Mouse (Mus musculus): Measurements from ENCODE around the gene Ttll5. TPM values are rescaled to one million over a fixed set of nuclear protein-coding genes. Genes with fewer than 3 reads are reported as not detected.

Ttll5 gene
- total and polyA plus RNA-seq, 2 experiments from 2014 or later: 6.3 to 16.8 TPM

DNA sequence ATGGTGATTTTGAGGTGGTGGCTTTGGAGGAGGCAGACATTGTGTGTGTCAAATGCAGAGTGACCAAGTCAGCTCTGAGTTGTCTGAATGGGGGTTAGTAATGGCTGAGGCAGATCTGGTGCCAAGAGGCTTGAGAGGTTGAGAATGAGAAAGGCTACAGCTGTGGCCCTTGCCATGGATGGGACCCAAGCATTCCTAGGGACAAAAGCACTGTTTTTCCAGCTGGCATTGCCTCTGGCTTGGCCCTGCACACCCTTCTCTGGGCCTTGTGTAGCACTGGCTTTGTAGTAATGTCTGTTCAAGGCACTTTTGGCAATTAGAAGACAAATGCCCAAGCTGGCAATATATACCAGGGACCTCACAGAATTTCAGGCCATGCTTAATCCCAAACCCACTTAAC lies 13.5 kb upstream of the Ttll5 start:
- no peak for ATAC-seq (ENCODE audit: insufficient read depth, low read depth)
- TF ChIP-seq EP300 (IDR thresholded peaks at IDR 0.05; ENCODE audit: low read depth): no peak
- no peak for TF ChIP-seq CTCF (IDR thresholded peaks at IDR 0.05; ENCODE audit: low read depth)

GRCm38 (mm10) chr12:85811676-85812075 lies 12.8 kb upstream of the Ttll5 start:
- no peaks in the 10 kb centered on the region for H3K27me3 ChIP-seq (ENCODE audit: control insufficient read depth, insufficient read depth, low read length)
- no peak for DNase-seq (ENCODE audit: low spot score)
- peaks cover 27% of the 10 kb centered on the region for H3K4me1 ChIP-seq (ENCODE audit: control insufficient read depth, insufficient read depth)
- no peak overlapping the region for H3K4me2 ChIP-seq (ENCODE audit: low read depth, low read length)
- H3K36me3 ChIP-seq (replicated peaks; ENCODE audit: control insufficient read depth, insufficient read depth, low read length): peaks cover 18% of the 10 kb centered on the region
- no peaks in the 10 kb centered on the region for H3K9me3 ChIP-seq (replicated peaks; ENCODE audit: control insufficient read depth, low read length)
- no peak for TF ChIP-seq CTCF (IDR thresholded peaks at IDR 0.05; ENCODE audit: low read depth)
- no peak for TF ChIP-seq EP300 (IDR thresholded peaks at IDR 0.05; ENCODE audit: low read depth)
- no peak overlapping the region for H3K4me3 ChIP-seq (ENCODE audit: low read depth, low read length)
- H3K9ac ChIP-seq (replicated peaks; ENCODE audit: low read depth, low read length): no peak overlapping the region
- 93% methylated on average over 4 of the region's 4 CpGs for WGBS
- no peak for ATAC-seq (ENCODE audit: insufficient read depth, low read depth)
- no peak overlapping the region for H3K27ac ChIP-seq (ENCODE audit: low read depth)

More for the DNA sequence above, 13.5 kb upstream of the Ttll5 start:
- no peaks in the 10 kb centered on the region for H3K9me3 ChIP-seq (replicated peaks; ENCODE audit: control insufficient read depth, low read length)
- no peak for DNase-seq (ENCODE audit: low spot score)
- peaks cover 27% of the 10 kb centered on the region for H3K4me1 ChIP-seq (ENCODE audit: control insufficient read depth, insufficient read depth)
- no peak overlapping the region for H3K4me2 ChIP-seq (ENCODE audit: low read depth, low read length)
- no peak overlapping the region for H3K4me3 ChIP-seq (ENCODE audit: low read depth, low read length)
- H3K9ac ChIP-seq (replicated peaks; ENCODE audit: low read depth, low read length): no peak overlapping the region
- H3K36me3 ChIP-seq (replicated peaks; ENCODE audit: control insufficient read depth, insufficient read depth, low read length): peaks cover 11% of the 10 kb centered on the region
- H3K27me3 ChIP-seq (ENCODE audit: control insufficient read depth, insufficient read depth, low read length): no peaks in the 10 kb centered on the region
- no peak overlapping the region for H3K27ac ChIP-seq (ENCODE audit: low read depth)

GRCm38 (mm10) chr12:85813599-85813998 lies 10.9 kb upstream of the Ttll5 start:
- 38% methylated on average over 2 of the region's 2 CpGs for WGBS
- no peak overlapping the region for H3K4me3 ChIP-seq (ENCODE audit: low read depth, low read length)
- ATAC-seq (ENCODE audit: insufficient read depth, low read depth): peak; percentile 47
- peaks cover 27% of the 10 kb centered on the region for H3K4me1 ChIP-seq (ENCODE audit: control insufficient read depth, insufficient read depth)
- no peak overlapping the region for H3K9ac ChIP-seq (replicated peaks; ENCODE audit: low read depth, low read length)
- no peaks in the 10 kb centered on the region for H3K9me3 ChIP-seq (replicated peaks; ENCODE audit: control insufficient read depth, low read length)
- TF ChIP-seq EP300 (IDR thresholded peaks at IDR 0.05; ENCODE audit: low read depth) (peak; percentile 59; the same call in 1 of the 2 replicates), CTCF (IDR thresholded peaks at IDR 0.05; ENCODE audit: low read depth) (no peak)
- peak overlapping the region; percentile 78 for H3K27ac ChIP-seq (ENCODE audit: low read depth)
- peaks cover 26% of the 10 kb centered on the region for H3K36me3 ChIP-seq (replicated peaks; ENCODE audit: control insufficient read depth, insufficient read depth, low read length)
- peak; percentile 26 for DNase-seq (ENCODE audit: low spot score)
- H3K4me2 ChIP-seq (ENCODE audit: low read depth, low read length): no peak overlapping the region
- H3K27me3 ChIP-seq (ENCODE audit: control insufficient read depth, insufficient read depth, low read length): no peaks in the 10 kb centered on the region

GRCm38 (mm10) chr12:85822051-85822450 lies 2.4 kb upstream of the Ttll5 start:
- 74% methylated on average over 9 of the region's 9 CpGs for WGBS
- Histone ChIP-seq H3K27me3 (ENCODE audit: control insufficient read depth, insufficient read depth, low read length) (no peaks in the 10 kb centered on the region), H3K9ac (replicated peaks; ENCODE audit: low read depth, low read length) (no peak overlapping the region), H3K9me3 (replicated peaks; ENCODE audit: control insufficient read depth, low read length) (no peaks in the 10 kb centered on the region), H3K4me3 (ENCODE audit: low read depth, low read length) (no peak overlapping the region), H3K36me3 (replicated peaks; ENCODE audit: control insufficient read depth, insufficient read depth, low read length) (peaks cover 20% of the 10 kb centered on the region), H3K4me1 (ENCODE audit: control insufficient read depth, insufficient read depth) (peaks cover 17% of the 10 kb centered on the region), H3K27ac (ENCODE audit: low read depth) (no peak overlapping the region), H3K4me2 (ENCODE audit: low read depth, low read length) (no peak overlapping the region)
- no peak for DNase-seq (ENCODE audit: low spot score)
- no peak for ATAC-seq (ENCODE audit: insufficient read depth, low read depth)
- TF ChIP-seq CTCF (IDR thresholded peaks at IDR 0.05; ENCODE audit: low read depth): no peak

DNA sequence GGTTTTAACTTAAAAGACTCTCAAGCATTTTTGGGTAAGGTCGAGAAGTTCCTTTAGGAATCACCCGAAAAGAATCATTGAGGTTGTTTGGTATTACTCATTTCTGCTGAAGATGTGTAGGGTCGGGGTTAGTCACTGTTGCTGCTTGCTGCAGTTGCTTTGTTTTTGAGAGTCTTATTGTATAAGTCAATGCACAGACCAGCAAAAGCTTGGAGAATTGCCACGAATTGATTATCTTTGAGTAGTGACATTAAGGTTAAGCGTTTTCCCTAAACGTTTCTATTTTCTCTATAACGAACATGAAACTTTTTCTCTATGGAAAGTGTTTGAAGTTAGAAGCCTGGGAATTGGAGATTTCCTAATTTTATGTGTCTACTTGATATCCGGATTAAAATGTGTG lies 902 bp downstream of the Ttll5 start:
- WGBS: 8% methylated on average over 8 of the region's 8 CpGs
- H3K27me3 ChIP-seq (ENCODE audit: control insufficient read depth, insufficient read depth, low read length): no peaks in the 10 kb centered on the region
- peaks cover 19% of the 10 kb centered on the region for H3K36me3 ChIP-seq (replicated peaks; ENCODE audit: control insufficient read depth, insufficient read depth, low read length)
- ATAC-seq (ENCODE audit: insufficient read depth, low read depth) (no peak), DNase-seq (ENCODE audit: low spot score) (no peak)
- peak overlapping the region; percentile 89 for H3K4me3 ChIP-seq (ENCODE audit: low read depth, low read length)
- peak overlapping the region; percentile 60 for H3K9ac ChIP-seq (replicated peaks; ENCODE audit: low read depth, low read length)
- peak overlapping the region; percentile 98 for H3K27ac ChIP-seq (ENCODE audit: low read depth)
- peaks cover 9% of the 10 kb centered on the region for H3K4me1 ChIP-seq (ENCODE audit: control insufficient read depth, insufficient read depth)
- H3K9me3 ChIP-seq (replicated peaks; ENCODE audit: control insufficient read depth, low read length): no peaks in the 10 kb centered on the region
- peak overlapping the region; percentile 80 for H3K4me2 ChIP-seq (ENCODE audit: low read depth, low read length)
- TF ChIP-seq EP300 (IDR thresholded peaks at IDR 0.05; ENCODE audit: low read depth) (no peak), CTCF (IDR thresholded peaks at IDR 0.05; ENCODE audit: low read depth) (no peak)

GRCm38 (mm10) chr12:85825822-85826221 lies 1.4 kb downstream of the Ttll5 start:
- DNase-seq (ENCODE audit: low spot score): no peak
- Histone ChIP-seq H3K27ac (ENCODE audit: low read depth) (no peak overlapping the region), H3K9ac (replicated peaks; ENCODE audit: low read depth, low read length) (no peak overlapping the region), H3K4me2 (ENCODE audit: low read depth, low read length) (peak overlapping the region; percentile 80; the same call in 1 of the 2 replicates), H3K4me3 (ENCODE audit: low read depth, low read length) (peak overlapping the region; percentile 89; the same call in 1 of the 2 replicates), H3K36me3 (replicated peaks; ENCODE audit: control insufficient read depth, insufficient read depth, low read length) (peaks cover 19% of the 10 kb centered on the region), H3K4me1 (ENCODE audit: control insufficient read depth, insufficient read depth) (peaks cover 7% of the 10 kb centered on the region), H3K27me3 (ENCODE audit: control insufficient read depth, insufficient read depth, low read length) (no peaks in the 10 kb centered on the region), H3K9me3 (replicated peaks; ENCODE audit: control insufficient read depth, low read length) (no peaks in the 10 kb centered on the region)
- no peak for ATAC-seq (ENCODE audit: insufficient read depth, low read depth)
- TF ChIP-seq CTCF (IDR thresholded peaks at IDR 0.05; ENCODE audit: low read depth): no peak
- no peak for TF ChIP-seq EP300 (IDR thresholded peaks at IDR 0.05; ENCODE audit: low read depth)
- 59% methylated on average over 2 of the region's 2 CpGs for WGBS

Measured in heart, postnatal 0 days (tissue).